Mouse (Mus musculus) frontal cortex, adult 2 months (tissue): ENCODE data around the gene Hes2. TPM values are rescaled to one million over a fixed set of nuclear protein-coding genes. Genes with fewer than 3 reads are reported as not detected.

Source experiments
- DNase-seq, 2 experiments: peaks; one replicate each; pipeline ENCODE4 v3.0.0; 2022; ENCODE audit warnings: low spot score in 1 of 2; ENCODE audit errors: extremely low spot score in 1 of 2
- polyA plus RNA-seq: library from polyadenylated mRNA; depleted of rRNA; stranded (reverse); fragments of >200 nt; gene quantifications from 2 replicates; pipeline ENCODE4 v1.2.3, GENCODE M21; 2012

Gene Hes2
- polyA plus RNA-seq, 1 experiment = not detected

DNA sequence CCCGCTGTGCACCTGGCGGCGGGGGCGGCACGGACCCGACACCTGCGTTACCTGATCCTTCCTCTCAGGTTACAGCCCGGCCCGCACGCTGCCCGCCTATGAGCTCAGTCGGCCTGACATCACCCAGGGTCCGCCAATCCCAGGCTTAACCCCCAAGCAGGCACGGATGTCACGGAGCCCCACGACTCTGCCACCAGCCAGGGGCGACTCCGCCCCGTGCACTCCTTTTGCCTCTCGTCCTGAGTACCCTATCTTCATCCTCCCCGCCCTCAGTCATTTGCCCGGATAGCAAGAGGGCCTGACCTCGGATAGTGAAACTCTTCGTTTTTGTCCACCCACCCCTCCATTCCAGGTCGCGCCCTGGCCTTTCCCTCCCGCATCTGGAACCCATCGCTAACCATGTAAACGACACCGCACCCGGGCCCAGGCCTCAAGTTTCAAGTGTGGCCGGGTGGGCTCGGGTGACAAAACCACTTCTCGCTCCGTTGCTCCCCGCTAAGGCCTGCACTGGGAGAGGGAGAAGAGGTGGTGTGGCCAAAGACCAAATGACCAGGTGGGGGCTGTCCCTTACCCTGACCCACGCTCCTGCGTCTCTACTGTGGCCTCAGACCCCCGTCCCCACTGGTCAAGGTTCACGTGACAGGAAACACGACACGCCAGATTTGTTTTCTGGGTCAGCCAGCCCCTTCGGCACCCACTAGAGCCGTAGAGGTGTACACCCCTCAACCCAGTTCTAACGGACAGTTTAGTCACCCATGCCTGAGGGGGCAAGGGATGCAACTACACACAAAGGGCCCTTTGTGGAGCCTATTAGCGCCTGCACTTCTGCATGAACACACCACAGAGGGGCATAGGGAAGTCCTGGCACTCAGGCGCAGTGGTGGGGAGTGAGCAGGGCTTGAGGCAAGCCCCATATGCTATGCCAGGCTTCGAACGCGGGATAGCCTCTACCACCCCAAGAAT is 26.6 kb upstream of the Hes2 start:
- no peak for DNase-seq

GRCm38 (mm10) chr4:152132772-152133169 is 25.9 kb upstream of the Hes2 start:
- no peak for DNase-seq

- DNase-seq = no peak
These were observed 25.5 kb upstream of the Hes2 start for GRCm38 (mm10) chr4:152133213-152133612.

GRCm38 (mm10) chr4:152134507-152134906 is 24.2 kb upstream of the Hes2 start:
- peak in 1 of 2 experiments; percentile 52 for DNase-seq

GRCm38 (mm10) chr4:152135363-152135762 is 23.3 kb upstream of the Hes2 start:
- DNase-seq = no peak

GRCm38 (mm10) chr4:152136112-152136875 is 22.4 kb upstream of the Hes2 start:
- peak in 1 of 2 experiments; percentile 46 for DNase-seq

- no peak for DNase-seq
These were observed 21.8 kb upstream of the Hes2 start for GRCm38 (mm10) chr4:152136876-152137250.

GRCm38 (mm10) chr4:152138497-152139260 is 20.0 kb upstream of the Hes2 start:
- DNase-seq = peak in 1 of 2 experiments; percentile 76

GRCm38 (mm10) chr4:152140441-152140840 is 18.2 kb upstream of the Hes2 start:
- peak in 1 of 2 experiments; percentile 52 for DNase-seq

DNA sequence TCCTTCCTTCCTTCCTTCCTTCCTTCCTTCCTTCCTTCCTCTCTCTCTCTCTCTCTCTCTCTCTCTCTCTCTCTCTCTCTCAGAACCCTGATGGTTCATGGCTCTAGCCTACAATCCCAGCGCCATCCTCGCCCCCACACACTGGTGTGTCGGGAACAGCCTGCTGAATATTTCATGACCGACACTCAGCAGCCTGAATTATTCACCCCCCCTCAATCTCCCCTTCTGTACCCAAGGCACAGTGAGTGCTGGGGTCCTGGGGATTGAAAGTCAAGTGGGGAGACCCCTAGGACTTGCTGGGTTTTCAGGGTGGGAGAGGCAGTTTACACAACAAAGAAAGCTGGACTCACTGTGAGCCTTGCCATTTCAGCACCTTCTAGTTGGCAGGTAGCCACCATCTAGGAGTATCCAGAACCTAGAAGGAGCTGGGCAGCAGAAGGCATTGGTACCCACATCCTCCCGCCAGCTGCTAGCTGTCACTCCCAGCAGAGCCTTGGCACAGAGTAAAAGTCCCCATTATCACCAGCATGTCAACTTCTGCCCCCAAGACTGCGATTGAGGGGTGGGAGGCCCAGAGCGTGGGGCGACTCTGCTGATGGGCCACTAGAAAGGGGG is 17.0 kb upstream of the Hes2 start:
- DNase-seq = peak in 1 of 2 experiments; percentile 62

DNA sequence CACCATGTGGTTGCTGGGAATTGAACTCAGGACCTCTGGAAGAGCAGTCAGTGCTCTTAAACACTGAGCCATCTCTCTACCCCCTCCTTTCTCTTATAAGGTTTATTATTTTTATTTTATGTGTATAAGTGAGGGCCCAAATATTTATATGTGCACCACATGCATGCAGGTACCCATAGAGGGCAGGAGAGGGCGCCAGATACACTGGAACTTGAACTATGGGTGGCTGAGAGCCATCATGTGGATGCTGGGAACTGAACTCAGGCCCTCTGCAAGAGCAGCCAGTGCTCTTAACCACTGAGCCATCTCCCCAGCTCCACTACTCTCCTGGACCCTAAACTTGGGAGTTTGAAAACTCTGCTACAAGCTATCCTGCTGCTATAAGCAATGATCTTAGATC is 15.0 kb upstream of the Hes2 start:
- no peak for DNase-seq

DNA sequence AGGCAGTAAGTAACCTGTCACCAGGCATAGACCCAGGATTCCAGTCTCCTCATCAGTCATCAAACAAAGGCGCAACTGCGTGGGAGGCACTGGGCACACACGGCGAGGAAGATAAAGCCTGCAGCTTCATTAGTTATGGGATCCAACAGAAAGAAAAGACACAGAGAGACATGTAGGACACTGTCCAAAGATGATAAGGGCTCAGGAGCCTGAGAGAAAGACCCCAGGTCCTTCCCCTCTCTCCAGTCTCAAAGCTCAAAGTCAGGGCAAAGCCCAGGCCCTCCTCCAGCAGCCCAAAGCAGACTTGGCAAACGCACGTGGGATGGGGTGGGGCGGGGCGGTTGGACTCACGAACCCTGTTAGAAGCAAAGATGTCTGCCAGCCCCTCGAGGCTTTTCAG is 13.2 kb upstream of the Hes2 start:
- DNase-seq = no peak

- DNase-seq = no peak
These were observed 12.4 kb upstream of the Hes2 start for GRCm38 (mm10) chr4:152146033-152146827.

DNA sequence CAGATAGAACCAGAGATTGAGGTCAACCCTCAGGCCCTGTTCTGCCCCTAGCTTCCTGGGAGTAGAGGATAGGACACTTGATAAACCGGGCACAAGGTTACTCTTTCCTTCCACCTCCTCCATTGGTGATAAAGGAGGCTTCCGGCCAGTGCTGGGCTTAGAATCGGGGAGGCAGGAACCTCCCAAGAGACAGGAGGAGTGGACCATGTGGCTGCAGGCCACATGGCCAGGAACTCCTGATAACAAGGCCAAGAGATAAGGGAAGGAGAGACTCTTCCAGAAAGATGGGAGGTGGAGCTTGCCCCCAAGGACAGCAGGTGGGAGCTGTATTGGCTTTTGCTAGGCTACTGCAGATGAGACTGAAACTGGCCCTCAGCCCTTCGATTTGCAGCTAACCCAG is 8.1 kb upstream of the Hes2 start:
- DNase-seq = no peak

- no peak for DNase-seq
These were observed 7.2 kb upstream of the Hes2 start for GRCm38 (mm10) chr4:152151451-152151965.

- no peak for DNase-seq
These were observed 6.6 kb upstream of the Hes2 start, which contains the start of gene Espn for GRCm38 (mm10) chr4:152151966-152152544. Espn (minus strand) TSS chr4:152152371.

- DNase-seq = peak in 1 of 2 experiments; percentile 87
These were observed 4.9 kb upstream of the Hes2 start for GRCm38 (mm10) chr4:152153771-152154177.

DNA sequence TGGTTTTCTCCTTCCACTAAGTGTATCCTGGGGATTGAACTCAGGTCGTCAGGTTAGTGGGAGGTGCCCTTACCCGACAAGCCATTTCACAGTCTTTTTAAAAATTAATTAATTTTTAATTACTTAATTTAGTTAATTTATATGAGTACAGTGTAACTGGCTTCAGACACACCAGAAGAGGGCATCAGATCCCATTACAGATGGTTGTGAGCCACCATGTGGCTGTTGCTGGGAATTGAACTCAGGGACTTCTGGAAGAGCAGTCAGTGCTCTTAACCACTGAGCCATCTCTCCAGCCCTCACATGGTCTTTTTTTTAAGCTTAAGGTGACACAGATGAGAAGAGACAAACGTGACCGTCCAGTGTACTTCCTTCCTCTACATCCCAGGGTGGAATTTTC is 3.6 kb upstream of the Hes2 start:
- DNase-seq = no peak
